Mouse (Mus musculus) small intestine, adult 2 months (tissue): Measurements from ENCODE around the gene Rgsl1.

Experiments used
- CTCF ChIP-seq: fragments of 200-500 bp; IDR thresholded peaks from 2 replicates; pipeline ENCODE4 v1.5.1; 2012; ENCODE audit warnings: low read depth, mild to moderate bottlenecking, control low read depth, inconsistent platforms, low read length, moderate library complexity, mixed read lengths; ENCODE audit not compliant: insufficient replicate concordance, insufficient read length; ENCODE audit errors: extremely low read depth
- POLR2A ChIP-seq: fragments of 200-500 bp; IDR thresholded peaks from 2 replicates; pipeline ENCODE4 v1.6.1; 2012; ENCODE audit warnings: low read depth, mild to moderate bottlenecking, control low read depth, inconsistent platforms, low read length, moderate library complexity

DNA sequence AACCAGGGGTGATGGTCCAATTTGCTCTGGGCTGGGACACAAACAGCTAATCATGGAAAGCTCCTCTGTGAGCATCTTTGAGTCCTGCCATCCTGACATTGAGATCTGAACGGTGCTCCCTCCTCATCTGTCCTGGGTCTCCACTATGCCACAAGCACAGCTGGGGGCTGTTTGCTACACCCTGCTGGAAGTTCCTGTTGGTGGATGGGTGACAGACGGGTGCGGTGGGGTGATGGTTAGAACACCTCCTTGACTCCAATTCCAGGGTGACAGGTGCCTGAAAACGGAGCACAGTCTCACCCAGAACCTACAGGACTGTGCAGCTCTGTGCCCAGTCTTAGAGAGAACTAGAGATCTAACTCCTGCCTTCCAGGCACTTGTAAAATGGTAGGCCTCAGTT lies 109.1 kb downstream of the Rgsl1 start:
- no peak for TF ChIP-seq CTCF
- no peak for TF ChIP-seq POLR2A
